Mouse (Mus musculus) cerebellum, adult 9-10 months (tissue): Measurements from ENCODE around the gene Olfr1225.
"Not testable (repeated sequence)": the region's sequence is repeated elsewhere in the genome, so short reads cannot be mapped to it uniquely, and the experiment has no call there.

ENCODE experiments used
- DNase-seq: peaks from one replicate; pipeline ENCODE4 v3.0.0; 2022

Olfr1225 gene

DNA sequence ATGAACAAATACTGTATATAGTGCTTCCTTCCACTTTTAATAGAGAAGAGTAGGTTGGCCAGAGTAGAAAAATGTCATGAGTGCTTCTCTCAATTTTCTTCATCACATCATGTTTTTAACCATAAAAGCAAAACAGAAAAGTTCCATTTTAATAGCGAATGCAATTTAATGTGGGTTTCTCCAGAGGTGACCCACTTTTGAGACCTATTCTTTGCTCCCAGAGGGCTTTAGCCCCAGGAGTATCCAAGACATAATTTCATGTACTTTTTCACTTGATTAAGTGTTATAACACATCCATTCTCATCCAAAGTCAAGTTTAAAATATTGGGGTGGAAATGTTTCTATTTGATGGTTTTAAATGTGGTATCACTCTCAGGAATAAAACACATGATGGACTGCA is at the start of gene Olfr1225:
Gene Olfr1225 (minus strand): TSS at position 101 of the 400 bp plus-strand sequence.
- no peak for DNase-seq

DNA sequence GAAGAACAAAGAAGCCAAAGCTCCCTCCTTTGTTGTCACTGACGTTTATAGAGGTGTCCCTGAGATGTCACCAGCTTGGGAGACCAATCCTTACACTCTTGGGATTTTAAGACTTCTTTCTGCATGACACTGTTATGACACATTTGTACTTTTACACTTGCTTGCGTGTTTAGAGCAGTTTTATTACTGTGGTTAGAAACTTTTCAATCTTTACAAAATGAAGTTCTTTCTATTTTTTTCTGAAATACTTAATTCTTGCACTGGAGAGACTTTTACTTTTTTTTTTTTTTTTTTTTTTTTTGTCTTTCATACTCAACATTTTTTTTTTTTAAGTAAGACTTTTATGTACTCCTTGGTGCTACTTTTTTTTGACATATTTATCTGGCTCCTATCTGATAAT is 25.5 kb upstream of the Olfr1225 start, which contains the start of gene Olfr1226:
Gene Olfr1226 (minus strand): TSS at position 101 of the 400 bp plus-strand sequence.
- DNase-seq: no peak

- no peak for DNase-seq
Observed at GRCm38 (mm10) chr2:89196325-89196982, 22.0 kb upstream of the Olfr1225 start.

DNA sequence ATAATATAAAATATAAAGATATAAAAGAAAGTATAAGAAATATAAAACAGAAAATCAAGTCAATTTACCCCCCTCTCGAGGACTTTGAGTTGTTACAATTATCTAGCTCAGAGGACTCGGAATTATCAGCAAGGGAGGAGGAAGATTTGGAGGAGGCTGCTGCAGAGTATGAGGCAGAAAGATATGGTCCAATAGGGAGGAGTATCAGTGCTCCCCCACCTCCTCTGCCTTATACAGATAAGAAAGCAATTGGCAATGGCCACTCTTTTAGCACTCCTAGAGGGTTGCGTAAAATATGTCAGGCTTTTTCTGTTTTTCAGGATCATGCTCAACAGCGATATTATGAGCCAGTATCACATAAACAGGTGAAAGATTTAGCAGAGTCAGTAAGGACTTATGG is 9.8 kb downstream of the Olfr1225 start:
- DNase-seq: not testable (repeated sequence)

GRCm38 (mm10) chr2:89163991-89164390 is 10.5 kb downstream of the Olfr1225 start, which contains the start of gene Olfr1224-ps1:
Gene Olfr1224-ps1, minus strand, starts transcription at chr2:89164091.
- not testable (repeated sequence) for DNase-seq

GRCm38 (mm10) chr2:89151460-89151859 is 23.0 kb downstream of the Olfr1225 start, which contains the start of gene Olfr1223:
Gene Olfr1223, minus strand, starts transcription at chr2:89151560.
- DNase-seq: no peak

GRCm38 (mm10) chr2:89132954-89133353 is 41.5 kb downstream of the Olfr1225 start, which contains the start of gene Olfr1222:
Gene Olfr1222, minus strand, starts transcription at chr2:89133054.
- no peak for DNase-seq
